Mouse (Mus musculus) stomach, postnatal 0 days (tissue): ENCODE measurements at regions not wholly inside any gene's neighbourhood (a gene's known extent, or its start where the extent isn't known, plus 50 kb on each side); places are given as distances from the start of the nearest gene placed in this dataset.

Source experiments
- CTCF ChIP-seq: IDR thresholded peaks from 2 replicates; pipeline ENCODE4 v1.5.1; 2016; ENCODE audit warnings: antibody characterized with exemption, low read depth, mild to moderate bottlenecking, moderate library complexity
- EP300 ChIP-seq: optimal IDR thresholded peaks from 2 replicates; pipeline ENCODE3; 2016; ENCODE audit warnings: antibody characterized with exemption

- no peak for TF ChIP-seq EP300
- TF ChIP-seq CTCF = no peak
These were observed 188.4 kb downstream of the Dad1 start for GRCm38 (mm10) chr14:54065466-54065865.
